Mouse (Mus musculus) cortical plate, adult 2 months (tissue): ENCODE data around the gene Gins3. TPM values are rescaled to one million over a fixed set of nuclear protein-coding genes. Genes with fewer than 3 reads are reported as not detected.

Source experiments
- H3K27ac ChIP-seq: fragments of 200-500 bp; 2 replicates; pipeline ENCODE4 v1.5.1; 2012; ENCODE audit warnings: low read length, control low read depth, inconsistent platforms; ENCODE audit not compliant: insufficient read depth
- H3K4me1 ChIP-seq: fragments of 200-500 bp; 2 replicates; pipeline ENCODE4 v1.6.1; 2011; ENCODE audit warnings: low read length; ENCODE audit not compliant: control insufficient read depth, insufficient read depth
- H3K4me3 ChIP-seq: fragments of 200-500 bp; 2 replicates; pipeline ENCODE4 v1.5.1; 2011; ENCODE audit warnings: mild to moderate bottlenecking, low read length, control low read depth; ENCODE audit not compliant: insufficient read depth
- CTCF ChIP-seq: fragments of 200-500 bp; IDR thresholded peaks from 2 replicates; pipeline ENCODE4 v1.5.1; 2011; ENCODE audit warnings: mild to moderate bottlenecking, control low read depth, low read length; ENCODE audit not compliant: insufficient read depth; ENCODE audit errors: extremely low read depth
- POLR2A ChIP-seq: fragments of 200-500 bp; IDR thresholded peaks from 2 replicates; pipeline ENCODE4 v1.6.1; 2011; ENCODE audit warnings: mild to moderate bottlenecking, low read length, control low read depth; ENCODE audit not compliant: insufficient read depth; ENCODE audit errors: extremely low read depth
- polyA plus RNA-seq: library from polyadenylated mRNA; depleted of rRNA; stranded (reverse); fragments of >200 nt; gene quantifications from 2 replicates; pipeline ENCODE4 v1.2.3, GENCODE M21; 2012; rRNA removed

Gene Gins3
- polyA plus RNA-seq, 1 experiment: 1.8 TPM

DNA sequence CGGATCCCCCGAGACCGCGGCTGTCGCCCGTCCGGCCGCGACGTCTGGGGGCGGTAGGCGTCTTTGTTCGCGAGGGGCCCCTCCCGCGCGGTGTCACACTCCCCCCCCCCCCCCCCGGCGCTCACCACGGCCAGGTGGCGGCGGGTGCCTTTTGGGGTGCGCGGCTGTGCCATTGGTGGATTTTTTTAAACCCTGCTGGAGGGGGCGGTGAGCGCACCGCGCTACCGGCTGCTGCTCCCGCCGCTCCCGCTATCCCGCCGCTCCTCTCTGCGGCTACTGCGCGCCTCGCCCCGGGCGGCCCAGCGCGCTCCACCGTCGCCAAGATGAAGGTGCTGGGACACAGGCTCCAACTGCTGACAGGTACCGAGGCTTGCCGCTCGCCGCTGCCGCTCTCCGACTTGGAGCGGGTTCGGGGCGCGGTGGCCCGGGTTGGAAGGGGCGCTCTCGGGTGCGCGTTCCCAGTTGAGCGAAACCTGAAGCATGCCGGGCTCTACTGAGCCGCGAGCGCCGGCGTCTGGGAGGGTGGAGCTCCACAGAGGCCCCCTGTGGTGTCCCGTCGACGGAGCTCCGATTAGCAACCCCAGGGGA lies 44.9 kb downstream of the Gins3 start:
- H3K4me1 ChIP-seq: peaks cover 5% of the 10 kb centered on the region
- peak overlapping the region; percentile 84 for H3K4me3 ChIP-seq
- H3K27ac ChIP-seq: peak overlapping the region; percentile 78
- no peak for TF ChIP-seq CTCF
- TF ChIP-seq POLR2A: no peak

DNA sequence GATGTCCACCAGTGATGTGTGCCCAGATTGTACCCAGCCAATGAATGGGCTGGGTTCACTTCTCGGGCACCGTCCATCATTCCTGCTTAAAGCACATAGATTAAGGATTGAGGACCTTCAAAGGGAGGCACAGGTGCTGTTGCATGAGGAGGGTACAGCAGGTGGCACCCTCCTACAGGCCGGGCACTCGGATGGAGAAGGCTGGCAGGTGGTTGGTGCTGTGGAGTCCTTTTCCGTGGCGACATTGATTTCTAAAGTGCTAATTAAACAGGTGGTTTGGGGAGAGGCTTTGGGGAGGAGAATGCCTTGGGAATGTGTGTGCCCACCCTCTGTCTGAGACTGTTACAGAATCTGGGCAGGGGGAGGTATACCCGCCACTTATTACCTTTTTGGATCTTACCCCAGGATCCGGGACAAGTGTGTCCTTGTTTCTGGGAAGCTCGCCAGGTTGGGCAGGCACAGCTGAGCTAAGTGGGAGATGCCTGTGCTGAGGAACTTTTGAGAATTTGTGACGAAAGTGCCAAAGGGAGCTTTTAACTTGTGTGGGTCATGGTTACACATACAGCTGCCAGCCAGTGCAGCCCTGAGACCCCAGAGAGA lies 54.9 kb downstream of the Gins3 start:
- Histone ChIP-seq H3K27ac (no peak overlapping the region; the same call in 1 of the 2 replicates), H3K4me3 (no peak overlapping the region), H3K4me1 (peaks cover 10% of the 10 kb centered on the region)
- no peak for TF ChIP-seq CTCF
- TF ChIP-seq POLR2A: no peak

DNA sequence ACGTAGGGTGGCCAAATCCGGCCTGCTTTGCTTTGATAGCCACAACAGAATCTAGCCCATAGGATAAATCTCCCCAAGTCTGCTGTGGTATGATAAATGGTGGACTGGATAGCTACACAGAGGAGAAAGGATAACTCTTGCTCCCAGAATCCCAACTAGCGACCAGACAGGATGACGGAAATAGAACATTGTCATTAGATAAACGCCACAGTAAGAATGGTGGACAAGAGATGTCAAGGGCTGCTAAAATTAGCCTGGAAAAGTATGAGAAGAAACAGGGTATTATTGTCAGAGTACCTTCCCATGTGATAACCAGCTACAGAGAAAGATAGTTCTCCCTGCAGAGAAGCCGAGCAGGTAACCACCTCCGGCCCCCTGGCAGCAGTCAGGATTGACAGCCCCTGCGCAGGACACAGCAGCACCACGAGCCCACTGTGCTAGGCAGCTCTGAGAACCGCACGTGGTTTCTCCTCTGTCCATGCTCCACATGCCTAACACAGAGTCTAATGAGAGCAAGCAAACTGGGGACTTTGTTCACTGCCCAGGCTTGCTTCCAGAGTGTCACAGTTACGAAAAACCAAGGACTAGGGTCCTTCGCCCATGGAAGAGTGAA lies 57.8 kb downstream of the Gins3 start:
- Histone ChIP-seq H3K27ac (no peak overlapping the region), H3K4me3 (no peak overlapping the region), H3K4me1 (peaks cover 18% of the 10 kb centered on the region)
- no peak for TF ChIP-seq POLR2A
- no peak for TF ChIP-seq CTCF

DNA sequence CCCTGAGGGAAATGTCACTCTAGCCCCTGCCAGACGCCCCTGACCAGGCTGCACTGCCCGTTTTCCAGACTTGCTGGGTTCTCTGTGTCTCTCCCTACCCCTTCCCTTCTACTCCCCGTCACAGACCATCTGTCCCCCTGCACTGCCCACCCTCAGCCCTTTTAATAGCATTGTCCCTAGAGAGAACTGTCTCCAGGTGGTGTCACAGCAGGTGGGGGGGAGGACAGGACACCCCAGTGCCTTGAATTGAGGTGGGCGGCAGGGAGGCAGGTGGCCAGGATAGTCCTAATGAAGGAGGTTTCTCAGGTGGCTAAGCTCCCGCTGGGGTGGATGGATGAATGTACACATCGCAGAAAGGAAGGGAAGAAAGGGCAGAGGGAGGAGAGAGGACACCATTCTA lies 61.4 kb downstream of the Gins3 start:
- H3K27ac ChIP-seq: peak overlapping the region; percentile 84
- H3K4me3 ChIP-seq: no peak overlapping the region
- TF ChIP-seq POLR2A (no peak), CTCF (no peak)
- H3K4me1 ChIP-seq: peaks cover 19% of the 10 kb centered on the region

Other genes with a start within 250 kb of the Gins3 start
- gene Cfap20, start 198.6 kb upstream of the Gins3 start, polyA plus RNA-seq: 86.3 and 90.4 TPM in 2 replicates
- gene Csnk2a2, start 143.4 kb upstream of the Gins3 start, polyA plus RNA-seq: 51.3 and 56.8 TPM in 2 replicates
- gene Ccdc113, start 99.4 kb upstream of the Gins3 start, polyA plus RNA-seq: 3.6 TPM in 2 replicates
- gene Prss54, start 57.1 kb upstream of the Gins3 start, polyA plus RNA-seq: 0.19 TPM in 2 replicates
- 1,920 and 1,995 TPM in 2 replicates for gene Ndrg4, start 43.5 kb downstream of the Gins3 start, polyA plus RNA-seq
- 22.9 and 29.1 TPM in 2 replicates for gene Setd6, start 82.4 kb downstream of the Gins3 start, polyA plus RNA-seq
- gene Cnot1, start 174.0 kb downstream of the Gins3 start, polyA plus RNA-seq: 51.3 and 54.7 TPM in 2 replicates
- gene Sap18b, start 191.9 kb downstream of the Gins3 start, polyA plus RNA-seq: 68.0 and 69.6 TPM in 2 replicates
- gene Slc38a7, start 220.1 kb downstream of the Gins3 start, polyA plus RNA-seq: 29.5 and 30.1 TPM in 2 replicates